Mouse (Mus musculus) MEL-GATA-1-ER (cell line): ENCODE results near the gene Bid.
A peak's percentile ranks its signal among the peaks of the same experiment; 100 is the strongest.
"Not testable (repeated sequence)": the region's sequence is repeated elsewhere in the genome, so short reads cannot be mapped to it uniquely, and the experiment has no call there.

Experiments
- DNase-seq: peaks from one replicate; pipeline ENCODE4 v3.0.0-alpha.2; 2012; ENCODE audit warnings: low read depth; ENCODE audit errors: extremely low read depth

Gene Bid

DNA sequence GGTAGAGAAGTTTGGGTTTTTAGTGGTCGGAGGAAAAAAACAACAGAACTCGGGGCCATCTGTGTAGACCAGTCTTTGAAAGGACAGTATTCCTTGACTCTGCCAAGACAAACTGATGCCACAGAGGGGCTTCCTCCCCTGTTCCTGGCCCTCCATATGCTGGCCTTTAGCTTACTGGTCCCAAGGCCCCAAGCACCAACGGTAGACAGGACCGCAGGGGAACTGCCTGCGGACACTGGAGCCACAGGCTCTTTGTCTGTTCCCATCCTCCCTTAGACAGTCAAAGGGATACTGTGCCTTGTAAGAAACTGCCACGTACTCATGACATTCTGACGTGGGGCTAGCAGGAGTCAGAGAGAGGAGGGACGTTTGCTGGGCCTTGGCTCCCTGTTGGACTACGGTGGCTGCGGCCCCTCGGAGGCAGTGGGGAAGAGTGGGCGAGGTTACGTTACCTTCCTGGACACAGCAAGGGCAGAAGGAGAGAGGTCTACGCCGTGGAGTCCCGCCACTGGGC, 20.5 kb upstream of the Bid start:
- DNase-seq, result no peak

DNA sequence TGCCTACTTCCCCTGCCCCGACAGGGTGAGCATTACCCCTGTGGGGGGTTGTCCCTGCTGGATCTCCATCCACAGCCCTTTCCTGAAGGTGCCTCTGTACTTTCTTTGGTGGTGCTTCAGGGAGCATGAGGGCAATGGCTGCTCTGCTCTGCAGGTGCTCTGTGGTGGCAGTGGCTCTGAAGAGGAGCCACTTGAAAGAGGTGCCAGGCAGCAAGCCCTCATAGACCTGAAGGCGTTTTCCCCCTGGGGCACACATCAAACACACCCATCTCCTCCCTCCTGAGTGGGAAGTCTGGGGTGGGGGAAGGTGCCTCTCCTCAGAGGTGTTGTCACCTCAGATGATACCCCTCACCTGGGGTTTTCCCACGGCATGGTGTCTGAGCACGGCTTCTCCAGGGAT, 17.5 kb upstream of the Bid start:
- DNase-seq, result no peak

DNA sequence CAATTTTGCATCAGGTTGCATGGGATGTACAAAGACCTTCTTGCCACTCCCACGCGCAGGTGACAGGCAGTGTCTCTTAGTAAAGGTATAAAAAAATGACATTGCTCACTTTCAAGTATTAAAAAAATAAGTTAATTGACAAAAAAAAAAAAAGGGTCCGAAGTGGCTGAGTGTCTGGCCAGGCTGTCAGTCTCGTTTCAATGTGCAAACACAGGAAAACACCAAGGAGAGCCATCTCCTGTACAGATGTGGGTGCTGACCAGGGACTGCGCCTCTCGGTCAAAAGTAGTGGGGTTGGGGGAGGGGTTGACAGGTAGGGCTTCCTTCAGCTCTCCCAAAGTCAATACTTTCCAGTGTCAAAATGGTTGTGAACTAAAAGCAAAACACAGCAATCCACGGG, 17.0 kb upstream of the Bid start:
- no peak for DNase-seq

DNA sequence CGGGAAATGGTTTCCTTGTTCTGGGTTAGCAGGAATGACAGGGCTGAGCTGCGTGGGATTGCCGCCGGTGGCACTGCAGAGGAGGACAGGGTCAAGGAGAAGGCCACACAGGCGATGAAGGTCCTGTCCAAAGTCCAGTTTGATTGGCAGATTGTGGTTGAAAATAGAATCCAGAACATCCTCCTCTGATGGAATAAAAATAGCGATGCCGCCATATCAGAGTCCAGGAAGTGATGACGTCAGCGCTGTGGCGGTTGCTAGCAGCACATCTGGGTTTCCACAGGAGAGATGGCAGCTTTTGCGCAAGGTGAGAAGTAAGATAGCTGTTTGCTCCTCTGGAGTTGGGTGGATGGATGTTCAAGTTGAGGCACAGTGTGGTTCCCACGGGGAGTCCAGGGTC, 15.9 kb upstream of the Bid start:
- no peak for DNase-seq

DNA sequence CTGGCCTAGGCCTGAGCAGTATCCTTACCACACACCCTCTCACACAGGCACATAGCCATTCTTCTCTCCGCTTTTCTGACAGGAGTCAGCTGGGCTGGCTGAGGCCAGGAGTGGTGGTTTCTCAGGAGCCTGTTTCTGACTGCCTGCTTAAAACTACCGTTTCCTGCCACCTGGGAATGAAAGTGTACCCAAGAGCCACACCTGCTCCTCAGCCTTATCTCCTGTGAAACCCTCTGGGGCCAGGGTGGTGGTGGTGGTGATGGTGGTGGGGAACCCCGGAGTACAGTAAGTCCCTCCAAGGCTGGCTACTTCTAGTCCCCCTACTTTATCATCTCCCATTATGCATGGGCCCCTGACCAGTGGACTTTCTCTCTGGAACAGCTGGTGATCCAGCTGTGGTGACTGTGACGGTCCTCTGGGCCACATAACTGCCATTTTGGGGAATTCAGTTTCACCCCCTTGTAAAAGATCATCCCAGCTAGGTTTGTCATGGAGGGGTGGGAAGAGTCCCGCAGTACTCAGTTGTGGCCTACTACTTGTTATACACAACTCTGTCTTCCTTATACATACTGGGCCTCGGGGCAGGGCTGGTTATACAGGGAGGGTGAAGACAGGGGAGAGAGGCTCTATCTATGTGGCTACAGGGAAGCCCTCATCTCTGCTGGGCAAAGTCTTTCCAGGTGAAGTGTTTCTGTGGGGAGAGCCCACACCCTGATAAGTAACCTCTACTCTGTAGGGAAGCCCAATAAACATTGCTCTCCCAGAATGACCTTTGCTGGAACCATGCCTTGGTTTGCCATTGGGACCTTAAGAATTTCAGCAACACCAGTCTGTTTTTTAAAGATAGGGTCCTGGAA, 14.0 kb upstream of the Bid start:
- DNase-seq, result no peak

DNA sequence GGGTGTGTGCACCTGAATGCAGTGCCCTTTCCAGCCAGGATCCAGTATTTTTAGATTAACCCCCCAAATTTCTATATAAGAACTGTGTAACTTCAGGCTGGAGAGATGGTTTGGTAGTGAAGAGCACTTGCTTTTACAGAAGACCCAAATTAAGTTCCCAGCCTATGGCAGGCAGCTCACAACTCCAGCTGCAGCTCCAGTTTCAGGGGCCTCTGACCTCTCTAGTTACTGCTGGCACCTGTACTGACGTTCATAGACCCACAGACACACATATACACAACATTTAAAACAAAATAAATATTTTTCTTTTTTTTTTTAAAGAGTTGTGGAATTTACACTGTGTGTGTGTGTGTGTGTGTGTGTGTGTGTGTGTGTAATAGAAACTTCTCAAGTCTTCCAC, 12.8 kb upstream of the Bid start:
- no peak for DNase-seq

DNA sequence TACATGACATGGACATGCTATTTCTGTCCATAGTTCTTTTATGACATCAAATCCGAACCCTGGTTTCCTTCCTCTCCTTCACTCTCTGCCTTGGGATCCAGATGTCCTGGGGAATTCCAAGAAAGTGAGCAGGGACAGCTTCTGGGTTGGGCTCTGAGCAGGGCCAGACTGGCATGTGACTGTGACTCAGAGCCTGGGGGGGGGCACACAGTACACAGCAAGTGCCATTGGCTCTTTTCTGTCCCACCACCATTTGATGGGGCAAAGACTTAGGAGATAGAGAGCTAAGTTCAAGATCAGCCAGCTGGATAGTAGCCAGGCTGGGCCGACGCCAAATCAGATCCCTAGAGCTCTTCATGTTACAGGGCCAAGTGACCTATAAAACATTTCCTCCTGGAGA, 11.1 kb upstream of the Bid start:
- no peak for DNase-seq

DNA sequence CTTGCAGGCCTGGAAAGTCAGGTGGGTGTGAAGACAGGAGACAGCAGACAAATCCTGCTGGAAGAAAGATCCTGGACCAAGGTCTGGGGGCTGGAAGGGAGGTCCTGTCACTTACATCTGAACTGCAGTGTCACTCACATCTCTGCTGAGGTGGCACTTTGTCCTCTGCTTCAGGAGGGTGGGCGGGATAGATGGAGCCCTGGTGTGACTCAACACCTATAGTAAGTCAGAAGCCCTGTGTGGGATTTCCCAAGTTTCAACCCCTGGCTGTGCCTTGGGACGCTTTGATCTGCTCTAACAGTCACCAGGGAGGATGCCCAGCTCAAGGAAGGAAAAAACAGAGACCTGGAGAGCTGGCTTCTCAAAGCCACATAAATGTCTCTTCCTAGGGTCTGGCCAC, 10.2 kb upstream of the Bid start:
- no peak for DNase-seq

DNA sequence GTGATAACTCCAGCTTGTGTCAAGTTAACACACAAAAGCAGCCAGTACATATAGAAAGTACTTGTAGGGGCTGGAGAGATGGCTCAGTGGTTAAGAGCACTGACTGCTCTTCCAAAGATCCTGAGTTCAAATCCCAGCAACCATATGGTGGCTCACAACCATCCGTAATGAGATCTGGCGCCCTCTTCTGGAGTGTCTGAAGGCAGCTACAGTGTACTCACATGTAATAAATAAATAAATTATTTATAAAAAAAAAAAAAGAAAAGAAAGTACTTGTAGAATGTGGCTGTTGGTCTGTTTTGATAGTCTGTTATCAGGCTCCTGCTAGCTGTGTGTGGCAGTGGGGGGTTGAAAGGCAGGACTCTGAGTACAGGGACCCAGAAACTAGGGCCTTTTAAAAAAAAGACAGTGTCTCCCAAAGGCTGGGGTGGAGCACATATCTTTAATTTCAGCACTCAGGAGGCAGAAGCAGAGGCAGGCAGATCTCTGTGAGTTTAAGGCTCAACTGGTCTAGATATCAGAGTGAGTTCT, 8.2 kb upstream of the Bid start:
- DNase-seq, result not testable (repeated sequence)

DNA sequence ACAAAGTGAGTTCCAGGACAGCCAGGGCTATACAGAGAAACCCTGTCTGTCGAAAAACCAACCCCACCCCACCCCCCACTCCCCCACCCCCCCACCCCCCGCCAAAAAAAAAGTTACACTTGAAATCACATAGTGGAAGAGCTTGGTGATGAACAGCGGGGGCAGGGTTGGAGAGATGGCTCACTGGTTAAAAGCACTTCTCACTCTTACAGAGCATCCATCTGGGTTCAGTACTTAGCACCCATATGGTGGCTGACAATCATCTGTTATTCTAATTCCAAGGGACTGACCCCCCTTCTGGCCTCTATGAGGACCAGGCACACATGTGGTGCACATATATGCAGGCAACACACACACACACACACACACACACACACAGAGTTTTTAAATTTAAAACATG, 1.3 kb upstream of the Bid start:
- no peak for DNase-seq

DNA sequence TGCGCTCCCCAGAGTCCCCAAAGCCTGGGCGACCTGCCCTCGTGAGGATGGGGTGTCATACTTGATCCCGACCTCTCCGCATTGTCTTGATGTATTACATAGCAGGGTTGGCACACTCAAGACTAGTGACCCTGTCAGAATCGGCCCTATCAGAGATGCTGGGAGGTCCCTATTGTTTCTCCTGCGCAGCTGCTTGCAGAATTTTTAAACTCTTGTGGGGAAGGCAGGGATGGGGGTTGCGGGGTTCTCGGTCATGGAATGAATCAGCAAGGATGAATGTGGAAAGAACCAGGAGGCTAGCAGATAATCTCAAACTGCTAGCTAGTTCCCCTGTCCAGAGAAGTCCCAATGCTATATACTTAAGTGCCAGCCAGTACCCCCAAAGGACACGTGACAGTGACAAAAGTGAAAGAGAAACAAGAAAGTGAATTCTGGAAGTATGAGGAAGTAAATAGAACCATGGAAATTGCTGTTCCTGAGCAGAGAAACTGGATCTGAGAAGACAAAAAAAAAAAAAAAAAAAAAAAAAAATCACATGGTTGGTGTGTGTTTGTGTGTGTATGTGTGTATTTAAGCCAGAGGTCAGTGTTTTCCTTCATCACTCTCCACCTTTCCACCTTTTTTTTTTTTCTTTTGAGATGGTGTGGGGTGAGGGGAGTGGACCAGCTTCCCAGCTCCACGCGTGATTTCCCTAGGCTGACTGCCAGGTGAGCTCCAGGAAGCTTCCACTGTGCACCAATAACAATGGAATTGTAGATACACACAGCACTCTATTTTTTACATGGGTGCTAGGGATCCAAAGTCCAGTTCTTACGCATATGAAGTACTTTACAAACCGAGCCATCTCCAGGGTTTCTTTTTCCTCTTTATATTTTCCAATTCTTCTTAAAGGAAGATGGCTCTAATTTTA, 574 bp upstream of the Bid start:
- DNase-seq, result not testable (repeated sequence)

DNA sequence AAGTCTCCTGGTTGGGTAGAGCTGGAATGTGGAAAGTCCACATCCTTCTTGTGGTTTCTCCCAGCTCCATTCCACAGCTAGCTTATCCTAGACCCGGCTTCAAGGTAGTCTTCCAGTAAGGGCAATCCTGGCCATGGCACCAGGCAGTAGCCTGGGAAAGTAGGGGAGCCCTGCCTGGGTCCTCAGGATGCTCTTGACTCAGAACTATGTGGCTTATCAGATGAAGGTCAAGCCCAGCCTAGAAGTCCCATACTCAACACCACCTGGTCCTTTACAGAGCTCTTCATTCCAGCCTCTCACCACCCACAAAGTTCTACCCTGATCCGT, 1.0 kb downstream of the Bid start:
- DNase-seq, result no peak

DNA sequence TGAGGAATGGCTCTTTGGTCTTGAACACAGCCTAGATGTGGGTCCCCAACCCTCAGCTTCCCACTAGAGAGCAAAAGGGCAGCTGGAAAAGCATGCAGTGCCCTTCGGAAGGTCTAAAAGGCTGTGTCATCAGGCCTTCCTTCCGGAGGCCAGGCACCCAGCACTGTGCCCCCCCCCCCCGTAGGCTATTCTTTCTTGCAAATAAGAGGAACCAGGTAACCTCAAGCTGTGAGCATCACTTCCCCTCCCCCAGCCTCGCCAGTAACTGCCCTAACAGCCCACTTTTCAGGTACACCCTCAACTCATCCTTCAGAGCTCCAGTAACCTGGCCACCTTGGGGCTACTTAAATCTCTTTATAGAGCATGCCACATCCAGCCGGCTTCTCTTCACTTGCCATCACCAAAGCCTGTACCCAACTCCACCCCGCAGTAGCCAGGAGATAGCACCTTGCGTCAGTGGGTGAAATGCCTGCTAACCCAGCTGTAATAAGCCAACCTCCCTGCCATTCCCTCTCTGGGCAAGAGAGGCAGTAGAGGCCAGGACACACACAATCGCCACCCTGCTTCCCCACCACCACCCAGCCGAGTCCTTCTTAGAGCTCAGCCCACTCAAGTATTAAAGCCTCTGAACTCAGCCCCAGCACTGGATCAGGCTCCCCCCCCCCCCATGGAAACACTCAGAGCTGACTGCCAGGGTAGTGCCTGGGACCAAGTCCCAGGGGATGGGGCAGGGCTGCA, 1.6 kb downstream of the Bid start:
- DNase-seq, result peak; percentile 68

DNA sequence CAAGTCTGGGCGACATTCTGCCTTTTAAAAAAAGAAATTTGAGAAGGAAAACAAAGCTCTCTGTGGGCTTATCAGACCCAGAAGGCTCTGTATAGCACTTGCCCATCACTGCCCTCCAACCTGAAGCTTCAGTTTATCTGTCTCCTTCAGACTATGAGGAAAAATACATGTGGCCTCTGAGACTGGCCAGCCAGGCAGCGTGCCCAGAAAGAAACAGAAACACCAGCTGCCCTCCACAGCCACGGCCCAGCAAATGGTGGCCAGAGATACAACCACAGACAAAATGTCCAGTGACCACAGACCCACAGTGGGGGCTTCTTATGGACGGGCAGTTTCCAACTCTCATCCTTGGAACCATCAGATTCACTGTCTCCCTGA, 2.1 kb downstream of the Bid start:
- peak; percentile 60 for DNase-seq

DNA sequence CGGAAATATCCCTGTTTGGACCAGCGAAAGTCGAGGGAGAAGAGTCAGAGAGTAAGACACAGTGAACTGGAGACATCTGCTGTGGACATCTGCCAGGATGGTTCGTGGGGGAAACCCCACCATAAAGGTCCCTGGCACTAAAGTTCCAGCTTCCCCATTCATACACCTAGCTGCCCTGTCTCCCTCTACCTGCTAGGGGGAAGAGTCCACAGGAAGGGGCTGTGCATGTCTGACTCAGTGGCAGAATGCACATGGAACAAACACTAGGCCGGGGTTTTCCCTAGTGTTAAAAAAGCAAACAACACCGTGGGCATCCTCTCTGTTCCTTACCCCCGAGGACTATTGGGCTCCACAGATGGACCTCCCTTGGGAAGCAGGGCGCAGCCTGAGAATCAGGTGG, 2.9 kb downstream of the Bid start:
- no peak for DNase-seq

DNA sequence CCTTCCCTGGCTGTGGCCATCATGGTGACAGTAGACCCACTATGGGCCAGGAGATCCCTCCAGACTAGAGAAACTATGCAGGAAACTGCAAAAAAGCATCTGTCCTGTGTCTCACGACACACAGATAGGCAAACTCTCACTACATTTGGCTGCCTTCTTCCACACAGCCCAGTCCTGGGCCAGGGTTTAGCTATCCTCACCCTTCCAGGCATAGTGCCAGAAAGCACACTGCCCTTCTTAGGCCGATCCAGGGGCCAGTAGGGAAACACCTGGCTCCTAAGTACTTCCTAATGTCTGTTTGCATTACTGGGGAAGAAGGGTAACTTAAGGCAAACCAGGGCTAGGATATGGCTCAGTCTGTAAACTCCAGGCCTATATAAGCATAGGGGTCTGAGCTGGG, 3.7 kb downstream of the Bid start:
- no peak for DNase-seq

DNA sequence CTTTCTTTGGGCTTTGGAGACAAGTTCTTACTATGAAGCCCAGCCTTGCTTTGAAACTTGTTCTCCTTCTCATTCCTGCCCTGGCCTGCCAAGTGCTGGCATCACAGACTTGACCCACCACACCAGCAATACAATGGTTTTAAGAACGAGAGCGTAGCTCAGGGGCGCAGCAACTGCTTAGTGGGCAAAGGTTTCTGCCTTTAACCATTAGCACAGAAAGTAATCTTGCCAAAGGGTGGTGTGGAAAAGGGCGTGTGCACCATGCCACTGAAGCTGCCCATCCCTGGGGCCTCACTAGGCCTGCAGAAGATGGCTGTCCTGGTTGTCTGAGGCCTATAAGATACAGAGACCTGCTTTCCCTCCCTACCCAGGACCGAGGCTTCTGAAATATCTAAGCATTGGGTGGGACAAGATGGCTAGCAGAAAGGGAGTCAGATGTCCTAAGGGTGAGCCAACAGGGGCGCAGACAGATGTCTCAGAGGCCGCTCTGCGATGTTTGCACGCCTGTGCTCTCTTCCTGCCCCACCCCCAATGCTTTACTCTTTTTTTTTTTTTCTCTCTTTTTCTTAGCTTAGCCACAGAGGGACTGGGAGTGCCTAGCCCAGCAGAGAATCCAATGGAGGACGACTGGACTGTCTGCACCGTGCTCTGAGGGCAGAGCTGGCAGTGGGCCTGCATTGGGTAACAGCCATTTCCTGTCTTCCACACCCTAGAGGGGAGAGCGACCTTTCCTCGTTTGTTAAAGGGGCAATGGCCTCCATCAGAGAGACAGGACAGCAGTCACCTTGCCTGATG, 5.2 kb downstream of the Bid start:
- no peak for DNase-seq

DNA sequence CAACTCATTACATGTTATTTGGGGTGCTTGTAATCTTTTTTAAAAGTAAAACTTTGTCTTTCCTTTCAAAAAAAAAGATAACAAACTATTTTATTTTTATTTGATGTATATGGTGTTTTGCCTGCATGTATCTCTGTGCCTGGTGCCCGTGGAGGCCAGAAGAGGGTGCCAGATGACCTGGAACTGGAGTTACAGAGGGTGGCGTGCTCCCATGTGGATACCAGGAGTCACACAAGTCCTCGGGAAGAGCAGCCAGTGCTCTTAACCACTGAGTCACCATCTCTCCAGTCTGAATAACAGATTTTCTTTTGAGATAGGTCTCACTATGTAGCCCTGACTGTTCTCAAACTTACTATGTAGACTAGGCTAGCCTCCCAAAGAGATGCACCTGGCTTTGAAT, 7.2 kb downstream of the Bid start:
- DNase-seq, result no peak

DNA sequence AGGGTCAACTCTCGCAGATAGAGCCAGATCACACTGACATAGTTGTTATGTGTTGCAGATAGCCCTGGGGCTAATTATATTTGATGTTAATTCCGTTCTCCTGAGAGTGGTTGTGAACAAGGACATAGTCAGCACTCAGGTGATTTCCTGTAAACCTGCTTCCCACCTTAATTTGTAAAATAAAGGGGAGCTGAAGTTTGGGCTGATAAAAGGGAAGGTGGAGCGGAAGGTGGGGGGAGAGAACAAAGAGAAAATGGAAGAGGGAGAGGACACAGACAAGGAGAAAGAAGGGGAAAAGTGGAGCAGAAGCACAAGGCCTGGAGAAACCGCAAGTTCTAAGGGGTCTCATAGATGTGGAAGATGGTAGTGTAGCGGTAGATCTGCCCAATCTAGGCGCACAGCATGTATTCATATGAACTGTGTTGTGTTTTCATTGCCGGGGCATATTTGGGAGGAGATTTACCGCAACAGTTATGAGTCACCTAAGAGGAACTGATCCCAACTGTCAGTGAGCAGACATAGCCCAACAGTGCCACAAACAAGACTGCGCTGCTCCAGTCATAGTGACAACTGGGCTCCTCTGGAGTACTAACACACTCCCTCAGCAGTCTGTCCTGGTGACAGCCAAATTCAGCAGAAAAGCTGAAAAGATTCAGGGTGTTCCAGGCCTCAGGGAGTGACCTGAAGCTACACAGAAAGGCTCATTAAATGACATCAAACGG, 8.6 kb downstream of the Bid start:
- DNase-seq, result not testable (repeated sequence)

DNA sequence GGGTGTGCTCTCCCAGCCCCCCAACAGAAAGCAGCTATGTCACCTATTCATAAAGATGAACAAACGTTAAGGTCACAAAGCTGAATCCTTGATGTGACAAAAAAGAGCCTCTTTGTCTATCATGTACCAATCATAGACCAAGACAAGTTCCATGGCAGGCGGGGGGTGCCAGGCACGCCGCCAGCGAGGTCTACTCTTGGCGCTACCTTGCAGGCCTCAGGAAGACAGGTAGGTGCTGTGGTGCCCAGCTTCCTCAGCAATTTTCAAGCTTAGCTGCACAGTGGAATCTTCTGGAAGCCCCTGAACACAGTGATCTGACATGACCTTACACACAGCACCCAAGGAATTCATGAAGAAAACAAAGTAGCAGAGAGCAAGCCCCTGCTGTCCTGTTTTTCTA, 10.1 kb downstream of the Bid start:
- DNase-seq, result no peak
